Mouse (Mus musculus): ENCODE measurements around the gene Klhl10.

DNA sequence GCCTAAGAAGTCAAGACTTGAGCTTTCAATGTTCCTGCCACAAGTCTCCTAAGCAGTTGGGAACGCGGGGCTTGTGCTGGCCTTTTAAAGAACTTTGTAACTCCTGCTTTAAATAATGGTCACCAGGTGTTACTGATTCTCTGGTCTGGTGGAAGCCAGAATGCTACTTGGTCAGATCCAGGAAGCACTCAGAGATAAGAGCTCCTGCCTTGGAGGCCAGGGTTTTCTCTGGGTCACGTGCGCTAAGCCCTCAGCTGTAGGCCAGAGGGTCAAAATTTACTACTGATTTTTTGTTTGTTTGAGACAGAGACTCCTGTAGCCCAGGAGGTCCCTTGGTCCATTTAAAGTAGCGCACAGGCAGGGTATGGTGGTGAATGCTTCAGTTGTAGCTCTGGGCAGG is 9.7 kb upstream of the Klhl10 start:
- TF ChIP-seq CTCF (IDR thresholded peaks at IDR 0.05; ENCODE audit: low read depth, low read length) (no peak), EP300 (IDR thresholded peaks at IDR 0.05; ENCODE audit: insufficient read depth, low read depth, low read length) (no peak), POLR2A (IDR thresholded peaks at IDR 0.05; ENCODE audit: insufficient read depth, low read length) (no peak)

All from ES-Bruce4 (cell line).